Mouse (Mus musculus) liver, embryonic 14.5 days (tissue): ENCODE measurements around the gene Capn2.

Experiments used
- CTCF ChIP-seq: IDR thresholded peaks from 2 replicates; pipeline ENCODE4 v1.5.1; 2016; ENCODE audit warnings: antibody characterized with exemption, low read depth, control low read depth
- EP300 ChIP-seq: IDR thresholded peaks from 2 replicates; pipeline ENCODE4 v1.6.1; 2016; ENCODE audit warnings: antibody characterized with exemption, low read depth

DNA sequence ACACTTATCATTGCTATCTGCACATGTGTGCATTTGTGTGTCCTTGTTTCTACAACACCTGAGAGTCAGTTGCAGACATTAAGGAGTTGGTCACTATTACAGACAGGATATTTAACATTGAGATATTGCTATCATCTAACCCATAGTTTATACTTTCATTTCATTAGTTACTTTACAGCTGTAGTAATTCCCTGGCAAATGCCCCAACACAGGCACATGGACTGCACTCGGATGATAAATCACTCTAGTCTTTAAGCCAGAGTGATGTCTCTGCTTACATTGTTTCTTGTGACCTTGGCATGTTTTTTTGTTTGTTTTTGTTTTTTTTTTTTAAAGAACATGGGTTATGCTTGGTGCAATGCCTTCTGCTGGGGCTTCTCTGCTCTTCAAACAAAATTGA lies 26.5 kb upstream of the Capn2 start:
- TF ChIP-seq EP300 (no peak), CTCF (no peak)
